Mouse (Mus musculus) erythroblast, embryonic 14.5 days (primary cell): ENCODE measurements at regions not wholly inside any gene's neighbourhood (a gene's known extent, or its start where the extent isn't known, plus 50 kb on each side); places are given as distances from the start of the nearest gene placed in this dataset.

Experiments
- GATA1 ChIP-seq: IDR thresholded peaks from 2 replicates; pipeline ENCODE4 v1.6.1; 2012; ENCODE audit warnings: low read length, inconsistent platforms, mixed read lengths
- TAL1 ChIP-seq: IDR thresholded peaks from 3 replicates; pipeline ENCODE4 v1.6.1; 2012; ENCODE audit warnings: low read length, inconsistent platforms, mixed read lengths

DNA sequence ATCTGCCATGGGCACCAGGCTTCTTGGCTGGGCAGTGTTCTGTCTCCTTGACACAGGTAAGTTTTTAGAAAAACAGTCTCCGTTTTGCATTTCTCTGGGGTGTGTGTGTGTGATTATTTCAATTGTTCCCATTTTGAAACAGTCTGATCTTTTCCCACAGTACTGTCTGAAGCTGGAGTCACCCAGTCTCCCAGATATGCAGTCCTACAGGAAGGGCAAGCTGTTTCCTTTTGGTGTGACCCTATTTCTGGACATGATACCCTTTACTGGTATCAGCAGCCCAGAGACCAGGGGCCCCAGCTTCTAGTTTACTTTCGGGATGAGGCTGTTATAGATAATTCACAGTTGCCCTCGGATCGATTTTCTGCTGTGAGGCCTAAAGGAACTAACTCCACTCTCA, 99.9 kb upstream of the 2210010C04Rik start:
- TF ChIP-seq GATA1 (no peak), TAL1 (no peak)
